Mouse (Mus musculus) gastrocnemius, adult 18-20 months (tissue): Measurements from ENCODE around the gene Abcb6. TPM values are rescaled to one million over a fixed set of nuclear protein-coding genes. Genes with fewer than 3 reads are reported as not detected.
A peak's percentile ranks its signal among the peaks of the same experiment; 100 is the strongest.

ENCODE experiments used
- DNase-seq: peaks from one replicate; pipeline ENCODE4 v3.0.0; 2021; ENCODE audit warnings: low spot score
- total RNA-seq, 2 experiments: library from RNA; stranded (reverse); gene quantifications; 2 replicates each; pipeline ENCODE4 v1.2.3; 2021

The Abcb6 gene
- total RNA-seq, 2 experiments from 2014 or later, result 15.4 to 17.6 TPM

GRCm38 (mm10) chr1:75208967-75209678 is 28.9 kb upstream of the Abcb6 start:
- DNase-seq, result peak; percentile 16

GRCm38 (mm10) chr1:75201236-75201635 is 21.0 kb upstream of the Abcb6 start:
- DNase-seq, result no peak

DNA sequence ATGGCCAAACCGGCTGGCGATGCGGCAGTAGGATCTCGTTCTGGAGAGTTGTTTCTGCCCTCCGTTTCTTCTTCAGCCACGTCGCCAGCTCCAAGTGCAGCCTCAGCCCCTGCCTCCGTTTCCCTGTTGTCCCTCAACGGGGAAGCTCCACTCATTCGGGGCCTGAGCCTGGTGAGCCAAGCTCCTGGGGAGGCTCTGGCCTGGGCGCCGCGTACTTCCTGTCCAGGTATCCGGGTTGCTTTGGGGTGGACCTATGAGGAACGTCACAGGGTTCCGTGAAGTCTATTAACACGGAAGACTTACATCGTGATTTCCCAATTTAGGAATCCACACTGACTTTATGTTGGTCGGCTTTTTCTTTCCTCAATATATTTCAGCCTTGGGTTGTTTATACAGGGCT is 12.3 kb upstream of the Abcb6 start:
- DNase-seq, result no peak

DNA sequence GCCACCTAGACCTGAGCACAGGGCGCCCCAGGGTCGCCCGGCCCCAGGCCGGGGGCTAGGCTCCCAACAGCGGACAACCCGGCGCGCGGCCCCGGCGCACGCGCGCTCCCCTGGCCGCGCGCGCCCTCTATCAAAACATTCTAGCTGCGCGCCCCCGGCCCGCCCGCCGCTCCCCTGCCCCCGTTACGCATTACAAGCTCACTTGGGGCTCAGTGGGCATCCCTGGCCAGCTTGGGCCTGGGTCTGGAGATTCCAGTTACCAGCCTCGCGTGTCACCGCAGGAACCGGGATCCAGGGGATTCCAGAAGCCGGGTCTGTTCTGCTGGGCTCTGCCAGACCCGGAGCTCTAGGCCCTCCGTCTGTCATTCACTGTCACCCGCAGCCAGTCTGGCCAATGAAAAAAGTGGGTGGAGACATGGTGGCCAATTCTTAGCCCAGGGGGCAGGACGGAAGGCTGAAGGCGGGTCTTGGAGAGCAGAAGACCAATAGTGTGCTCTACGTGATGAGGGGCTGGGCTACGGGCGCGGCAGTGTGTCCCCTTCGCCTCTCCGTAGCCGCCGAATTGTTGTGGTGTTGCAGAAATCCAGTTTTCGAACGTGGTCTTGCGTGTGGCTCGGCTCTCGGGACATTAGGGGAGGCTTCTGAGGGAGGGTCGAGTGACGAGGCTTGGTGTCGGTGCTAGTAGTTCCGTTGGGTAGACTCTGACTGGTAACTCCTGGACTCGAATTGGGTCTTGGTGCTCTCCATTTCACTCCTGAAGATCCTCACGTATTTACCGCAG is 11.6 kb upstream of the Abcb6 start, which contains the start of the genes Ankzf1 and Atg9a:
TSS of gene Ankzf1 (plus strand) at position 530 of the 781 bp plus-strand sequence.
TSS of gene Atg9a (minus strand) at position 575 of the 781 bp plus-strand sequence.
- peak; percentile 97 for DNase-seq

DNA sequence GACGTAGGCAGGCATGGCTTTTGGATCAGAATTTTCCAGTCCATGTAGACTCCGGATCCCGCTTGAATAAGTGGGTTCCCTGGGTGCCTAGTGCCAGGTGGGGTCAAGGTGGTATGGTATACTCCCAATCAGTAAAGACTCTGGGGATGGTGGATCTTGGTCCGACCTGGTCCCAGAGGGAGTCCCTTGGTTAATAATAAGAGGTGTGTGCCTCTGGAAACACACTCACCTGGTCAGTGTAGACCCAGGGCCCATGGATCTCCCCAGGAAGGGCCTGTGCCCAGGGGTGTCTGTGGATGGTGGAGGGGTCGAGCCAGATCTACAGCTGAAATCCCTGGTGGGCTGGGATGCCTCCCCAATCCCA is 11.0 kb upstream of the Abcb6 start:
- no peak for DNase-seq

- no peak for DNase-seq
These were observed 10.4 kb upstream of the Abcb6 start for GRCm38 (mm10) chr1:75190577-75190976.

GRCm38 (mm10) chr1:75187914-75188483 is 7.8 kb upstream of the Abcb6 start:
- DNase-seq, result no peak

- DNase-seq, result no peak
These were observed 6.9 kb upstream of the Abcb6 start for GRCm38 (mm10) chr1:75187126-75187525.

DNA sequence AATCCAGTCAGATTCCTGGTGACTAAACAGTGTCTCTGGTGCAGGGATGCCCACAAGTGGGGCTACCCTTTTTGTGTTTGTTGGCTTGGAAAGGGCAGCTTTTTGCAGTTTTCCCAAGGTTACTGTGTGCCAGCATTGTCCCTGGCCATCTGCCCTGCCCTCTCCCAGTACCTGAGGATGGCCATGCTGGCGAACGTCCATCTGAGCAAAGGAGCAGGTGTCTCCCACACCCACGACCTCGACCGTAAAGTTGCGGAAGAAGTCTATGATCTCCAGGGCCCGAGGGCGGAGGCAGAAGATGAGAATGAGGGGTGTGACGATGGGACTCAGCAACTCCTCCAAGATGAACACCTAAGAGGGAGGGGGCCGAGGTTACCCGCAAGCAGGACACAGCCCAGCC is 5.3 kb upstream of the Abcb6 start:
- no peak for DNase-seq

DNA sequence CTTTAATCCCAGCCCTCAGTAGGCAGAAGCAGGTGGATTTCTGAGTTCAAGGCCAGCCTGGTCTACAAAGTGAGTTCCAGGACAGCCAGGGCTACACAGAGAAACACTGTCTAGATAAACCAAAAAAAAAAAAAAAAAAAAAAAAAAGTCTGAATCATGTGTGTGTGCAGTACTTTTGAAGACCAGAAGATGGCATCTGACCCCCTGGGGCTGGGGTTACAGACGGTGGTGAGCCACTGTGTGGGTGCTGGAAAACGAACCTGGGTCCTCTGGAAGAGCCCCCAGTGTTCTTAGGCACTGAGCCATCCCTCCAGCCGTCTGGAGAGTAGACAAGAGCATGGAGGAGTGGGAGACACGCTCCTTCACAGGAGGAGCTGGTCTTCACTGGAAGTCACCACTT is 2.0 kb upstream of the Abcb6 start:
- DNase-seq, result no peak

DNA sequence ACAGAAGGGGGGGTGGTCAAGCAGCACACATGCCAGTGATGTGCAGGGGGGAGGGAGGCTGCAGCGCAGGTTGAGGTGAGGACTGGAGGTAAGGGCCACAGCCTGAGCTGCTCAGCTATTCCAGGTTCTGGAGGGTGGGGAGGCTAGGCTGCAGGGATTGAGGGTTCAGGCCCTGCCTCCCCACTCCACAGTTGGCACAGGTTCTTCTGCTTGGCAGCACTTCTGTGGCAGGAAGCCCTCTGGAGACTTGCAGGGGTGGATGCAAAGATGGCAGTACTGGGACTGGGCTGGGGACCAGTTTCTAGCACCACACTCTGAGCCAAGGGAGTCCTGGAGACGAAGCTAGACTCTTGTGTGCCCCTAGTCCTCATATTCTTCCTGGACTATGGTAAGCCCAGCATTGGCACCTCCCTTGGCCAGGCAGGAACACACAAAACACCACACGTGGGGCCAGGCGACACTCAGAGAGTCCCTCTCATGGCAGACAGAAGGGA is 1.2 kb upstream of the Abcb6 start:
- no peak for DNase-seq

DNA sequence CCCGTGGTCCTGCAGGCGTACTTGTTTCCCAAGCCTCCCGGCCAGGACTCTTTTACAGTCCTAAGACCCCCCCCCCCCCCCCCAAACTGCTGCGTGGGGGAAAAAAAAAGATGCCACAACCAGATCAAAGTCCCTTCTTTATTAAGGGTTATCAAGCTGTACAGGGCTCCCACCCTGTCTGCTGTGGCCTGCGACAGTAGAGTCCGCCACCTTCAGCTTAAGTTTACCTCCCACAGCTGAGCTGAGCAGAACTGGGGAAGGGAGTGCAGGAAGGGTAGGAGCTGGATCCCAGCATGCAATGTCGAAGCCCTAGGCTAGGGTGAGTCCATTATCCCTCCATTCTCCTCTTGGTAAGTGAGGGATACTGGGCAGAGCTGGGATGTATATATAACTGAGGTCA is 549 bp upstream of the Abcb6 start:
- no peak for DNase-seq

DNA sequence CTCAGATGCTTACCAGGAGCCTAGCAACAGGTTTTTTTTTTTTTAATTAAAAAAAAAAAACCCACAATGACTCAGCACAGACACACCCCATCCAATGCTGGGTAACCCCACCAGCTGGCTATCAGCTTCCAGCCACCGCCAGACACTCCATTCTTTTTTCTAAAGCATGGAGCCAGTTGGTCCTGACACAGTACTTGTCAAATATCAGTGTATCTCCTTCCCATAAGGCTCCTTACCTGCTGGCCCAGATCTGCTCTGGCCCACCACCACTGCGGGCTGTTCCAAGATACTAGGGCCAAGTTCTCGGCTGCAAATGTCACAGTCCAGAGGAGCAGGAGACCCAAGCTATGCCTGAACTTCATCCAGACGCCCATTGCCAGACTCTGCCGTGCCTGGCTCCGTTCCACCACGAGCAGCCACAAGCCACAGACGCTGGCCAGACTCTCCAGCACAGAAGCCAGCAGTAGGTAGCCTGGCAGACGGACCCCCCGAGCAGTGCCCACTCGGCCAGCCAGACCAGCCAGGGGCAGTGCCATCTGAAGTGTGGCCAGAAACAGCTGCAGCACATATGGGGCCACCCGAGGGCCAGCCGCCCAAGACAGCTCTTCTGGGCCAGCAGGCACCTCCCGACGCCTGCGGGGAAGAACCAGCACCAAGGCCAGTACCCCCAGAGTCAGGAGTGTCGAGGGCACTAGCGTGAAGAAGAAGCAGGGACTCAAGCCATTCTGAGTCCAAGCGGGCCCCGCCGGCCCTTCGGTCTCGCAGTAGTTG is 673 bp downstream of the Abcb6 start:
- peak; percentile 35 for DNase-seq

DNA sequence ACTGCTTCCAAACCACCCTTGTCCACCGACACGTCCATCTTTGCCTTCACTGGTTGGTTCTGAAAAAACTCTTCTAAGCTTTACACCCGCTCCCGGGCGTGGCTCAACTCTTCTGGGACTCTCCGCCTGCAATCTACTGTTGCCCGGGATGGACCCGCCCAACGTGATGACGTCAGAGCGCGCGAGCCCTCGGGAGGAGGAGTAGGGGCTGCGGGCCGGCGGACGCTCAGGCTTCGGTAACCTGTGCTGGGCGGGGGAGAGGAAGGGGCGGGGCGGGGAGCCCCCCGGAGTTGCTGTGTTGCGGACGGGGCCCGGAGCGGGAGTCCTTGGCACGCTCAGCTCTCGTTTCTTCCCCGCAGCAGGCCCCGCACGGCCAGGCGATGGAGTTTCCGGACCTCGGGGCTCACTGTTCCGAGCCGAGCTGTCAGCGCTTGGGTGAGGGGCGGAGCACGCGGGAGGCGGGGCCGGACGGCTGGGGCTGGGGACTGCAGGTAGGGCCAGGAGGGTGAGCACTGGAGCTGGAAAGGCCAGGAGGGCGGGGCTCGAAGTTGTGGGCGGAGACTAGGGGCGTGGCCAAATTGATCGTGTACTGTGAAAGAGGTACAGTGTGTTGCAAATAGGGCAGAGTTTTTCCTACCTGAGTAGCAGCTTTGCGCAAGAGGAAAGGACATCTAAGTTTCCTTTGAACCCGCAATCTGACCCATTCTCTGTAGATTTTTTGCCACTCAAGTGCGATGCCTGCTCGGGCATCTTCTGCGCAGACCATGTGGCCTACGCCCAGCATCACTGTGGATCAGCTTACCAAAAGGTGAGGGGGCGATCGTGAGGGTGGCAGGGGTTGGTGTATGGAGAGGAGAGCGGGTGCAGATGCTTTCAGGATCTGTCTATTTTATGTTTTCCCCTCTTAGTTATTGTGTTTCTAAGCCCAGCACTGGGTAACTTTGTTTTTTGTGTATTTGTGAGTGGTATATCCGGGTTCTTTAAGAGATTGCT is 11.4 kb downstream of the Abcb6 start, which contains the start of gene Zfand2b:
TSS of gene Zfand2b (plus strand) at position 175 of the 993 bp plus-strand sequence.
- peak; percentile 97 for DNase-seq

DNA sequence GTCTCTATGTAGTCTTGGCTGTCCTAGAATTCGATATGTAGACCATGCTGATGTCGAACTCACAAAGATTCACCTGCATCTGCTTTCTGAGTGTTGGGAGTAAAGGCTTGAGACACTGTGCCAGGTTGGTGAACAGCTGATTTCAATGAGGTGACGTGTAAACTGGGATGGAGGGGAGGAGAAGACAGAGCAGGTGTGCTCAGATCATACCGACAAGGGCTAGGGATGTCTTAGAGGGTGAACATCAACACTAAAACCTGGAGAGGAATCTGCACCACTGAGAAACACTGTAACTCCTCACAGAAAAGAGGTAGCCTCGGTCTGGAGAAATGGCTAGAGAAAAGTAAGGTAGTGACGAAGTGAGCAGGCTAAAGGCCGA is 12.1 kb downstream of the Abcb6 start:
- no peak for DNase-seq

DNA sequence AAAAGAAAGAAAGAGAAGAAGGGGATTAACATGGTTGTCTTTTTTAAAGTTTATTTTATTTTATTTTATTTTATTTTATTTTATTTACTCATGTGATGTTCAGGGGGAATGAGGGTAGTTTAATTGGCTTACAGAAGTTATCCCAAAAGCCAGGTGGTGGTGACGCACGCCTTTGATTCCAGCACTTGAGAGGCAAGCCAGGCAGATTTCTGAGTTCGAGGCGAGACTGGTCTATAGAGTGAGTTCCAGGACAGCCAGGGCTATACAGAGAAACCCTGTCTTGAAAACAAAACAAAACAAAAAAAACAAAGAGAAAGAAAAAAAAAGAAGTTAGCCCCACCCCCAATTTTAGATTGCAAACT is 20.0 kb downstream of the Abcb6 start:
- DNase-seq, result no peak

- no peak for DNase-seq
These were observed 20.5 kb downstream of the Abcb6 start for GRCm38 (mm10) chr1:75159540-75160255.

GRCm38 (mm10) chr1:75158990-75159389 is 21.2 kb downstream of the Abcb6 start:
- no peak for DNase-seq

- no peak for DNase-seq
These were observed 24.4 kb downstream of the Abcb6 start for GRCm38 (mm10) chr1:75155837-75156236.

DNA sequence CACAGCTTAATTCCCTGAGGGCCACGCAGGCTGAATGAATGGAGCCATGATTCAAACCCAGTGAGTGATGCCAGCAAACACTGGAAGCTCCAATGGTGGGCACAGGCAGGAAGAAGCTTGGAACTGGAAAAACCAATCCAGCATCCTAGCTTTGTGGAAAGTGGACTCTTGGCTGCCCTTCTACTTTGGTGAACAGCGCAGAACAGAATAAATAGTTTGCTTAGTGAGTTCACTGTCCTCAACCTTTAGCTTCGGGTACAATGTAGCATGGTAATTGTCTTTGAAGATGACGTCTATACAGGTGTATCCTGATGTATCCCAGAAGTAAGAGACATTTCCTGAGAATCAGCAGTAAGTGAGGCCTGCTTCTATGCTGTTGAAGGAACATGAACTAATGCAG is 31.5 kb downstream of the Abcb6 start:
- no peak for DNase-seq
